Mouse (Mus musculus): ENCODE data around the gene Cops6.

The Cops6 gene

DNA sequence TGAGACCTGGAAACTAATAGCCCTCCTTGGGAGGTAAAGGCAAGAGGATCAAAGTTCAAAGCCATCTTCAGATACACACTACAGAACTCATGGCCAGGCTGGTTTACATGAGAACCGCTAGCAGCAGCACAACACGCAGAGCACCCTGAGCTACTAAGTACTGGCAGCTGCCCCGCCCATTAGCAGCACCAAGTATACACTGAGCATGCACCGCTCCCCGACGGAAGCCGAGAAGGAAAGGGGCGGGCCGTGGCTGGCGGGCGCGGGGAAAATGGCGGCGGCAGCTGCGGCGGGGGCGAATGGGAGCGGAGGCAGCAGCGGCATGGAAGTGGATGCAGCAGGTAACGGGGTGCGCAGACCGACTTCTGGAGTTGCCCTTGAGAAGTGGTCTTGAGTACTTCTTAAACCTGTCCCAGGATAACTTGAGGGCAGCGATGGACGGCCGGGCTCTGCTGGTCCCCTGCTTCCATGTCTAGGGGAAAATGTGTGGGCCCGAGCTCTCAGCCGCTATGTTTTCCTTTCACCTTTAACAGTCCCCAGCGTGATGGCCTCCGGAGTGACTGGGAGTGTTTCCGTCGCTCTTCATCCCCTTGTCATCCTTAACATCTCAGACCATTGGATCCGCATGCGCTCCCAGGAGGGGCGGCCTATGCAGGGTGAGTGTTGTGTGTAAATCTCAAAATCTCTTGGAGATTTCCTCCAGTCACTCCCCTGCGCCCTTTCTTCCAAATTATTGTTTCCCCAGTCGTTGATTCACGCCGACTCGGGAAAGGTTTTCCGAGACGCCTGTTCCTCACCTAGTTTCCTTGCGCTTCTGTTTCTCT is at the start of gene Cops6:
Cops6 (plus strand) TSS at position 230 of the 824 bp plus-strand sequence.
- peak; percentile 96 for DNase-seq

DNA sequence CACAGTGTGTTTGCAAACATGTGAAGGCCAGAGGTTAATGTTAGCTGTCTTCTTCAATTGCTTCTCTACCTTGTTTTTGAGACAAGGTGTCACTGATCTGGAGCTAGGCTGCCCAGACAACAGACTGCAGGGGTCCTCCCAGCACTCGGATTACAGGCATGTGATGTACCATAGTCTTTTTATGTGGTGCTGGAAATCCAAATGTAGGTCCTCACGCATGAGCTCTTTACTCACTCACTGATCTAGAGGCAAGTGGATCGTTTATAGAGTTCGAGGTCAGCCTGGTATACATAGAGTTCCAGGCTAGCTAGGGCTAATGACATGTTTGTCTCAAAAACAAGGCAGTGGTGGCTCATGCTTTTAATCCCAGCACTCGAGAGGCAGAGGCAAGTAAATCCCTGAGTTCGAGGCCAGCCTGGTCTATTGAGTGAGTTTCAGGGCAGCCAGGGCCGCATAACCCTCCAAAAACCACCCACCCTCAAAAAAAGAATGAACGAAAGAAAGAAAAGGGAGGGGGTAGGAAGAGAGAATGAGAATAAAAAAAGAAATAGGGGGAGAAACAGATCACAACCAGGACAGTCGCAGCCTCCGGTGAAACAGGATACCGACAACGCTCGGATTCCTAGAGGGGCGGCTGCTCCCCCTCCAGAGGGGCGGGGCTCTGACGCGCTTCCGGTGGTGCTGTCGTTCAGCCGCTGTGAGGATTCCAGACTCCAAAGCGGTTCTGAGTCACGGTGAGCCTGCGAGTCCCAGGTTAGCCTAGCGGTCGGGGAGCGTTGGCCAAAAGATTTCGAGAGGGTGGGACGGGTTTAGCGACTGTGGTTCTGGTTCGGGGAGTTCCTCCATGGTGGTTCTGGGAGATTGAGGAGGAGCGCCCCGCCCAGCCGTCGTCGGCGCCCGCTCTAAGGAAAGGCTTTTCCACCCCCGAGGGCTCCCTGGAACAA is 44.3 kb upstream of the Cops6 start, which contains the start of gene Zscan21:
Zscan21 (plus strand) TSS at position 649 of the 944 bp plus-strand sequence.
- peak; percentile 90 for DNase-seq

- no peak for DNase-seq
Measured at GRCm38 (mm10) chr5:138117199-138118015, 43.5 kb upstream of the Cops6 start.

DNA sequence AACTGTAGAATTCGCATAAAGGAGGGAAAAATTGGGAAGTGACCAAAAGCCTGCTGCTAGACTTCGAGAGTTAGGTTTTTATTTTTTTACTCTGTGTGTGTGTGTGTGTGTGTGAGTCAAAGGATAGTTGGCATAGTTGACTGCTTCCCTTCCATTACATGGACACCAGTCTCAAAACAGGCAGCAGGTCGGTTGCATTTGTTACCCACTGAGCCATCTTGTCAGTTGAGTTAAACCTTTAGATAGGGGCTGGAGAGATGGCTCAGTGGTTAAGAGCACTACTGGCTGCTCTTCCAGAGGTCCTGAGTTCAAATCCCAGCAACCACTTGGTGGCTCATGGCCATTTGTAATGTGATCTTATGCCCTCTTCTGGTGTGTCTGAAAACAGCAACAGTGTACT is 42.8 kb upstream of the Cops6 start:
- no peak for DNase-seq

DNA sequence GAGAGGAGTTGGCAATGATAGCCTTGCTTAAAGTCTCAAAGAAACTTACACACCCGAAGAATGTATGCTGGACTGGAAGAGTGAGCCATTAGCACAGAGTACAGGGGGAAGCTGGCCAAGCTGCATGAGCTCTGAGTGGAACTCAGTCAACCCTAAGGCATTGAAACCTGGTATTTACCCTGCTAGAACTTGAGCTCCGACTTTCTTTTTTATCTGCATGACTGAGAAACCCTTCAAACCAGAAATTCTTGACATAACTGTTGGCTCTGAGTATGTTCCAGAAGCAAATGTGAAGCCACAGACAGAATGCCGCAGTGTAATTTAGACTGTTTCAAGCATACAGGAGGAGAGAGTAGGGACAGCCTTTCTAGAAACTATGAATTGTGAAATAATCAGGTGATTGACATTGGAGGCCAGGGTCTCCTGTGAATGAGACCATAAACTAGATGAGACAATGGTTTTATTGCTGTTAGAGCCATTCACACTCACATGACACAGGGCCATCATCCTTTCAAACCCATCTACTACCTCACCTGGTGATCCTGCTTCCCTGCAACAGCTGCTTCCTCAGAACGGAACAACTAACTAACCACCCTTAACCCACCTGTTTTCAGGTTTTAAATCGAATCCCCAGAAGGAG is 28.3 kb upstream of the Cops6 start:
- DNase-seq, result no peak

DNA sequence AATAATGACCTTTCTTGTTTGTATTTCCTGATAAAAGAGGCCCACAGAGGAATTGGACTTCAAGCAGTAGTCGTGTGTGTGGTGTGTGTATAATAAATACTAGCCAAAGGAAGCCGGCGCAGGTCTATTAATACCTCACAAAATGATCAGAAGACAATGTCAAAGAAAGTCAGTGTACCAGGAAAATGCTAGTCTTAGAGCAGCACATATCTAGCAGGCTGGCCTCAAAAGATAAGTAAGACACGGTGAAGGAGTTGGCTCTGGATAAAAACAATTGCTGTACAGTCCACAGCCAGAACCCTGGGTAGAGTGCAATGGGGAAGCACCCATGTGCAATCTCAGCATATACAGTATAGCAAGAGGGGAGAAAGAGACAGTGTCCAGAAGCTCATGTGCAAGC is 23.6 kb upstream of the Cops6 start:
- no peak for DNase-seq

- DNase-seq, result no peak
Measured at GRCm38 (mm10) chr5:138137935-138138549, 22.8 kb upstream of the Cops6 start.

DNA sequence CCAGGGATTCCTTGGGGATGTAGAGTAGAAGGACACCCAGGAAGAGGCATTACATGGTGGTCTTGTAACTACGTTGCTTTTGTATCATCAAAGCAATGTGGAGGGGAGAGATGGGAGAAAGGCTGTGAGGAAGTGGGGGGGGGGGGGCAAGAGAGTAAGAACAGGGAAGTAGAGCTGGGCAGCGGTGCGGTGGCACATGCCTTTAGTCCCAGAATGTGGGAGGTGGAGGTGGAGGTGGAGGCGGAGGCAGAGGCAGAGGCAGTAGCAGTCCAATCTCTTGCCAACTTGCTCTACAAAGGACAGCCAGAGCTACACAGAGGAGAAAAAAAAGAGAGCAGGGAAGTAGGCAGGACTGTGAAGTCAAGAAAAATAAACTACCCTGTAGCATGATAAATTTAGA is 22.3 kb upstream of the Cops6 start:
- no peak for DNase-seq

DNA sequence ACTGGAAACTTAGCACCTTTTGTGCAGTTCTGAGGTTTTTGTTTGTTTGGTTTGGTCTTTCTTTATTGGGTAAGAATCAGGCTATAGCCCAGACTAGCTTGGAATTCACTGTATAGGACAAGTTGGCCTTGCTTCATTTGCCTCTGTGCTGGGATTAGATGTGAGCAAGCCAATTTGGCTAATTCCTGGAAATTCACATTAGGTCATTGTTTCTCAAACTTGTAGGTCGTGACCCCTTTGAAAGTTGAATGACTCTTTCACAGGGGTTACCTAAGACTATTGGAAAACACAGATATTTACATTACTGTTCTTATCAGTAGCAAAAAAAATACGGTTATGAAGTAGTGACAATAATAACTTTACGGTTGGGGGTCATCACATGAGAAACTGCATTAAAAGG is 6.5 kb upstream of the Cops6 start:
- no peak for DNase-seq

DNA sequence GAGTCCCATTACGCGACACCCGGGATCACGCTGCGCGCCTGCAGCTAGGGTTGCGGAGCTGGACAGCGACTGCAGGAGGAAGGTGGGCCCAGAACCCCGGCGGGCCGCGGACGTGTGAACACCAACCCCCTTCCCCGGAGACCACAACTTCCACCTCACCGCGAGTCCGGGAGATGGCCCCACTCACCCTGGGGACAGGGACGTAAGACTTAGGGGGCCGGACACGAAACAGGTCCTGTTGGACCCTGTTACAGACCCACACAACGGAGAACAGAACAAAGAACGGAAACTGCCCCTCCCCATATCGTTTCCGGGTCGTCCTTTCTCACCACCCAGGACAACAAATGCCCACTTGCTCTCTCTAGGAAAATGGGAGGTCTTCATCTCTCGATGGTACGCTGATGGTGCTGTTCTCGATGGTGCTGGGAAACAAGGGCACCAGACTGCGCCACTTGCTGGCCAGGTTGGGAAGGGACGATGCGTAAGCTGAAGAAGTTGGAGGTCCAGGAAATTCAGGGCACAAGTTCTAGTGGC is 5.4 kb upstream of the Cops6 start, which contains the start of gene Zfp113:
Zfp113 (minus strand) TSS at position 302 of the 534 bp plus-strand sequence.
- peak; percentile 88 for DNase-seq

DNA sequence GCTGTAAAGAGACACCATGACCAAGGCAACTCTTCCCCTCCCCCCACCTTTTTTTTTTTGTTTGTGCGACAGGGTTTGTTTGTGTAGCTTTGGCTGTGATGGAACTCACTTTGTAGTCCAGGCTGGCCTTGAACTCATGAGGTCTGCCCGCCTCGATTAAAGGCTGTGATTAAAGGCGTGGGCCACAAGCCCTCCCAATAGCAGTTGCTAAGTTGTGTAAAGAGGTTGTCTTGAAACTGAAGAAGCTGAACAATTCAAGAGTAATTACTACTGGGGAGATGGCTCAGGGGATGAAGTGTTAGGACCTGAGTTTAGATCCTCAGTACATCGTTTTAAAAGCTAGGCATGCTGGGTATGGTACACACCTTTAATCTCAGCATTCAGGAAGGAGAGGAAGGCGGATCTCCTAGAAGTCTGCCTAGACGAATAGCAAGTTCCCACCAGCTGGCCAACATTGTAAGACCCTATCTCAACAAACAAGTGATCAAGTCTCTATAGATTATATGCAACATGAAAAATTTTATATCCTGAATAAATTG is 578 bp upstream of the Cops6 start:
- no peak for DNase-seq

GRCm38 (mm10) chr5:138163046-138163445 is 2.2 kb downstream of the Cops6 start:
- no peak for DNase-seq

DNA sequence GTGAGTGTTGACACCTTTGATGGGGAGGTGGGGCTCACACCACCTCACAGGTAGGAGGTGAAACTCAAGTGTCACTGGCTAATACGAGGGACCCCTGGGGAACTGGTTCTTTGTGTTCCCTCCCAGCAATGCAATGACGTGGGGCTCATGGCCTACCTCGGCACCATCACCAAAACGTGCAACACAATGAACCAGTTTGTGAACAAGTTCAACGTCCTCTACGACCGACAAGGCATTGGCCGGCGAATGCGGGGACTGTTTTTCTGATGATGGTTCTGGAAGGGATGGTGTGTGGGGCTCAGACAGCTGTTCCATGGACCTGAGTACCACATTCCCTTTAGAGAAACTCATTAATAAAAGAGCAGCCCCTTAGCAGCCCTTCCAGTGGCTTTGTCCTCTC is 2.7 kb downstream of the Cops6 start:
- DNase-seq, result no peak

- DNase-seq, result no peak
Measured at GRCm38 (mm10) chr5:138165594-138165993, 4.7 kb downstream of the Cops6 start.

GRCm38 (mm10) chr5:138170936-138171561 is 10.2 kb downstream of the Cops6 start:
- peak; percentile 95 for DNase-seq

DNA sequence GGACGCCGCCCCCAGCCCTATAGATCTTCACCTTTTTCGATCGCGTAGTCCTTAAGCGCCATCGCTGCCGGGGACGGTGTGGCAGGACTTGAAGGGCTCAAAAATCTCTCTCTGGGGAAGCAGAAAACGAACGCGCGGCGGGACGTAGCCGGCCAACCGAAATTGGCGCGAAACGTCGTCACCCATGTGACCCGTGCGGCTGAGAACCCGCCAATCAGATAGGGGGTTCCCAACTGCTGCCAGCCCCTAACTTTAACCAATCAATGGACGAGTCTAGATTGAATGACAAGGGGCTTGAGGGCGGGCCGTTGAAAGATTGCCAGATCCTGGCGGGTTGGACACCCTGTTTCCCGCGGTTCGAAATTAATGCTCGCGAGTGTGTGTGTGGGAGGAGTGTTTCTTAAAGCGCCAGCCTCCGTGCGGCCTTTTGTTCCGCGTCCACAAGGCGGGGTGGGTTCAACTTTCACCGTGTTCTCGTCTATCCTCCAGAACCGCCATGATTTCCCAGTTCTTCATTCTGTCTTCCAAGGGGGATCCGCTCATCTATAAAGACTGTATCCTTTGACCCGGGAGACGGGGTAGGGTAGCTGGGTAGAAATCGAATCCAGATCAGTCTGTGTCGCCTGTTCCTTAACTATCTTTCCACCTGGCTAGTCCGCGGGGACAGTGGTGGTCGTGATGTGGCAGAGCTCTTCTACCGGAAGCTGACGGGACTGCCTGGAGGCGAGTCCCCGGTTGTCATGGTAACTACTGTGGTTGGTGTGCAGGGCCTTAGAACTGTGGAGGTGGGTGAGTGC is 11.0 kb downstream of the Cops6 start, which contains the start of the genes Ap4m1 and Mcm7:
Ap4m1 (plus strand) TSS at position 308 of the 797 bp plus-strand sequence.
Mcm7 (minus strand) TSS at position 728 of the 797 bp plus-strand sequence.
- peak; percentile 95 for DNase-seq

- DNase-seq, result no peak
Measured at GRCm38 (mm10) chr5:138173217-138173616, 12.3 kb downstream of the Cops6 start.

DNA sequence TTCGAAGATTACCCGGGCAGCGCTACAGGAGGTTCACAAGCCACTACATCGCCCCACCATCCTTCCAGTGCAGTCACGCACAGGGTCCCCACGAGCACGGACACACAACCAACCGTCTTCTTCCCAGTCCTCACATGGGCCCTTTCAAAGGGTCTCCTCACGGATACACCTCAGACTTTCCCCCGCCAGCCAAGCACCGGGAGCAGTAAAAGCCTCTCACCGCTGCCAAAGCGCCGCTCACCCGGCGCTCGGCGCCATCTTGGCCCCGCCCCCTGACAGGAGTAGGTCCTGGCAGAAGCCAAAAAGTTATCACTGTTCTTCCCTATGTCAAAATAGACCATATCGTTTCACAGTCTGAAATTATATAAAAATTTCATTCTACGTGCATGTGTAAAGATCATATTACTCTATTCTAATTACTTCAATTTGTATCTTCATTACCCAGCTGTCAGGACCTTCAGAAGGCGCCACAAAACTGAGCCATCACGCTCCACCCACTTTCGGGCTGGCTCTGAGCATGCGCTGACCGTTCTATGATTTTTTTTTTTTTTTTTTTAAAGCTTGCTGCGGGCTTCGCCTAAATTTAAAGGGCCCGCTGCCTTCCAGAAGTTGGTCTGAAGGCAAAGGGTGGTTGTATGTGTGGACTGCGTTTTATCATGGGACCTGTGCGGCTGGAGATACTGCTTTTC is 26.2 kb downstream of the Cops6 start, which contains the start of the genes Taf6 and Cnpy4:
Taf6 (minus strand) TSS at position 502 of the 689 bp plus-strand sequence.
Cnpy4 (plus strand) TSS at position 536 of the 689 bp plus-strand sequence.
- peak; percentile 74 for DNase-seq

Measured in right cerebral cortex, postnatal 25 days (tissue).